Mouse (Mus musculus) frontal cortex, postnatal 14 days (tissue): ENCODE data around the gene Pgf.

Experiments
- DNase-seq, 2 experiments: peaks; one replicate each; pipeline ENCODE4 v3.0.0; 2022; ENCODE audit warnings: low spot score in 2 of 2

Gene Pgf

DNA sequence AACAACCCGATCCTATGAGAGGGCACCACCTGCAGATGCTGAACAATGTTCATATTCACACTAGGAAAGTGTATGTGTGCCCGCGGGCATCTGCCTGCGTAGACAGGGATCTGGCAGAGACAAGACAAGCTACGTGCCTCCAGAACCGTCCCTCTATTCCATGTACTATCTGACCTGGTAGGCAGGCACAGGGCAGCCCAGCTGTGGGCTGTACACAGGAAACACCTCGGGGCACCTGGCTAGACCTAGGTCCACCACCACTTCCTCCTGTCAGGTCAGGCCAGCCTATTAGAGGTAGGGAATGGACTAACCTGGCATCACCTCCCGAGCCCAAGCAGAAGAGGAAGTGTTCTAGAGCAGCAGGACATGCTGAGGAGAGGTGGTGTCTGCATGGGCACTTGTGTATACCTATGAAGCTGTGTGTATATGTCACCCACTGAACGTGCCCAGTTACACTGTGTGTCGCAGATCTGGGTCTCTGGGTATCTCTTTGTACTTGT lies at the start of gene Pgf:
Gene Pgf (minus strand): TSS at position 51 of the 500 bp plus-strand sequence.
- no peak for DNase-seq

DNA sequence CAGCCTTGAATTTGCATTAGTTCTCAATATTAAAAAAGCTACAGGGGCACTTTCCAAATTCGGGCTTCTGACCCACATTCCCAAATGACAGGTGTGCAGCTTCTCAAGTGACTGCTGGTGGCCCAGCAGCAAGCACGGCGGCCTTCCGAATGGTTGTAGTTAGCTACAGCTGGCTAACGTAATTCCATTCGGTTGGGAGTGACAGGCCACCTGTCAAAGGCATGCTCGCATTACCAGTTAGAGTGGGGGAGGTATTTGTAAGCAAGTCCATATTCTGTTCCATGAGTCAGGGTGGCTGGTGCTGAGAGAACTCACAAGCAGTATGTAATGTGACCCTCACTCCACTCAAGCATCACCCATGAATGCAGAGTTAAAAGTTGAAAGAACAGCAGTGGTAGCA lies 49.6 kb upstream of the Pgf start:
- DNase-seq: no peak

DNA sequence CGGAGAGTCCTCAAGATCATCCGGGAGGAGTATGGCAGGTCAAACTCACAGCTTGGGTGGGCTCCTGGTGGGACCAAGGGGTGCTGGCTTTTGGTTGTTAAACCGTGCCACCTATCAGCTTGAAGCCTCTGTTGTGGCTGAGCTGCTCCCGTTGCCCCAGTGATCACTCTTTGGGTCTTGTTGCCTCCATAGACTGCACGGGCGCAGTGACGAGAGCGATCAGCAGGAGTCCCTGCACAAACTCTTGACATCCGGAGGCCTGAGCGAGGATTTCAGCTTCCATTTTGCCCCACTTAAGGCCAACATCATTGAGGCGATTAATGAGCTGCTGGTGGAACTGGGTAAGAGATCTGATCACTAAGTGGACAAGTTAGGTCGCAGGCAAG lies 42.3 kb upstream of the Pgf start:
- no peak for DNase-seq

DNA sequence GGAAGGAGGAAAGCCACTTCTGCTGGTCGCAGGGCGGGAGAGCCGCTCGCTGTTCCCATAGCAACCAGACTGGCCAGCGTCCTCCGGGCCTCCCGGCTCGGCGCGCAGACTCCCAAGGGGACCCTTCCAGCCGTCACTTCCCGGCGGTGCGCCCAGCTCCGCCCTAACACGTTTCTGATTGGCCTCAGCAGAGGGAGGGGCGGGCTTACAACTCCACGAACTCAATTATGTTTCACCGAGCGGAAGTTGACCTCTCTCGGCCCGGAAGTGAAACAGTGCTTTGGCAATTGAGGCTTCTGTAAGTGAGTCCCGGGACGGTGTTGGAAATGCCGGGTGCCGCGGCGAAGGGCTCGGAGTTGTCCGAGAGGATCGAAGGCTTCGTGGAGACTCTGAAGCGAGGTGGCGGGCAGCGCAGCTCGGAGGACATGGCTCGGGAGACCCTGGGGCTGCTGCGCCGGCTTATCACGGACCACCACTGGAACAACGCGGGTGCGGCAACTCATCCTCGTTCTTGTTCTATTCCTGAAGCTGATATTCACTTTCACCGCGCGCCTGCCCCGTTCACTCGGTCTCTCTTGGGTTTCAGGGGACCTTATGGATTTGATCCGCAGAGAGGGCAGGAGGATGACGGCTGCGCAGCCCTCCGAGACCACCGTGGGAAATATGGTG lies 41.8 kb upstream of the Pgf start, which contains the start of gene Eif2b2:
Gene Eif2b2 (plus strand): TSS at position 246 of the 669 bp plus-strand sequence.
- DNase-seq: peak; percentile 96 to 97

DNA sequence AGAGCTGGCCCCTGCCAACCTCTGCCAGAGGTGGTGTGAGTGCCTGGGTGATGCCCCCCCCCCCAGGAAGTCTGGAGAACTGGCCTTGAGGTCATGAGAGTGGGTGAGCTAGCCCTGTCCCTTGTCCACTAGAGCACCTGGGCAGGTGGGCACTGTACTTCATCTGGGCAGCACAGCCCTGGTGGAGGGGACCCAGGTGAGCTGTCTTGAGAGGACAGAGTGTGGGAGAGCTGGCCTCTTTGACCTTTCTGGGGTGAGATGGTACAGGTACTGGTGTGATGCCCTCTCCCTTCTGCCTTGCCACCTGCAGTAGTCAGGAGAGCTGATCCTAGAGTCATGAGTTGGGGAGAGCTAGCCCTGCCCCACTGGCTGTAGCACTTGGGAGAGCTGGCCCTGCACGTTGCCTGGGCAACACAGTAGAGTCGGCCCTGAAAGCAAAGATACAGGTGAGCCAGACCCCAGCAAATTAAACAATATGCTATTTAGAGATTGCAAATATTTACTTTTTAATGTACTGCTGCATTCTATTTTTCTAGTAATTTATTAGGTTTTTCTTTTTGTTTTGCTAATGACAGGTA lies 40.2 kb upstream of the Pgf start:
- no peak for DNase-seq

DNA sequence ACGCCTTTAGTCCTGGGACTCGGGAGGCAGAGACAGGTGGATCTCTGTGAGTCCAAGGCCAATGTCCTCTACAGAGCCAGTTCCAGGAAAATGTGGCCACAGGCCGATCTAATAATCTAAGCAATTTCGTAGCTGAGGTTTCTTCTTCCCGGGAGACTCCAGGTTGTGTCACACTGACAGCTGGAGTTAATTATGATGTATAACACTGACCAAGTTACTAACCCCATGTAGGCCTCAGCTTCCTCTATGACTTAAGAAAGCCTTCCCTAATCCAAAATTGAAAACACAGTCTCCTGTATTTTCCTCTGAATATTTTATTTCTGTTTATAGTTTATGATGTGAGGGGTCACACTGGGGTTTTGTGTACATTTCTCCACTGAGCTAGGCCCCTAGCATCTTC lies 37.4 kb upstream of the Pgf start:
- no peak for DNase-seq

DNA sequence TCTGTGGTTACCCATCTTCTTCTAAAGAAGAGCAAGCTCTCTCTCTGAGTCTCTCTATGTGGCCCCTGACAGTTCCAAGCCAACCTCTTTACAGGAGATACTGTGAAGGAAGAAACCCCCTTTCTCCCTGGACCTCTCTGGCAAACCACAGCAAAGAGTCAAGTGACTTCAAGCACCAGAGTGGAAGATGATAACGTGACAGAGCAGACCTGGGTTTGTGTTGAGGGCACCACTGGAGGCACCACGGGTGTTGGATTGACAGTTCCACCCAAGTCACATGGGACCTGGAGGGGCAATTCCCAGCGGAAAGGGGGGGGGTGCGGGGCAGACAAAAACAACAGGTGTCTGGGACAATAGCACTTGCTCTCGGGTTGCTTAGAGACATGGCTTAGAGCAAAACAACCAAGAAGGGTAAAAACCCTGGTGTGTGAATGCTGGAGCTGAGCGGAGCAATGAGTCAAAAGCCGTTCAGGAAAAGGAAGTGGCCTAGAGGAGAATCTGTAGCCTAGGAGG lies 31.2 kb upstream of the Pgf start:
- no peak for DNase-seq

DNA sequence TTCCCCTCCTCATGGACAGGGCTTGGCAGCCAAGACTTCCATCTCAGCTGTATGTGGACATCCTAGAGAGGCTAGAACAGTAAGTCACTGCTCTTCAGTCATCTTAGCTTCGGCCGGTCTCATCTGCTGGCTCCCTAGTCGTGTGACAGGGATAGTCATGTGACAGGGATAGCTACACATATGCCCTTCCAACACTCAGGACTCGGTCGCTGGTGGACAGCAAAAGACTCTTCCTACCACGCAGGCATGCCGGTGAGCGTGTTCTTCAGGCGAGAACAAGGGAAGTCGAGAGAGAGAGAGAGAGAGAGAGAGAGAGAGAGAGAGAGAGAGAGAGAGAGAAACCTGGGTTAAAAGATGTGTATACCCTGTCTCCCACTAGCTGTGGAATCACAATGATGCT lies 27.8 kb upstream of the Pgf start:
- DNase-seq: no peak

DNA sequence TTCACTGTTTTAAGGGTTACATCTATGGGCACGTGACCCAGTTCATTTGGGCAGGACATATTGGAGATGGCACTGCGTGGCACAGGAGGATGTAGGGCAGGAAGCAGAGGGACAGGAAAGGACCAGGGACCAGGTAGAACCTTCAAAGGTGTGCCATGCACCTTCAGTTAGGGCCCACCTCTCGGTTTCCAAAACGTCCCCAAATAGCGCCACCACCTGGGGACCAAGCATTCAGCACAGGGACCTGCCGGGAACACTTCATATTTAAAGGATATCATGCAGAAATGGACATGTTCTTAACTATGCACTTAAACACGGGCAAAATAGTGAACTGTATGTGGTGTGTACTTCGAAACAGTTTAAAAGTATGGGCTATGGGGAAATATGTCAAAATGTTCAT lies 26.5 kb upstream of the Pgf start:
- no peak for DNase-seq

DNA sequence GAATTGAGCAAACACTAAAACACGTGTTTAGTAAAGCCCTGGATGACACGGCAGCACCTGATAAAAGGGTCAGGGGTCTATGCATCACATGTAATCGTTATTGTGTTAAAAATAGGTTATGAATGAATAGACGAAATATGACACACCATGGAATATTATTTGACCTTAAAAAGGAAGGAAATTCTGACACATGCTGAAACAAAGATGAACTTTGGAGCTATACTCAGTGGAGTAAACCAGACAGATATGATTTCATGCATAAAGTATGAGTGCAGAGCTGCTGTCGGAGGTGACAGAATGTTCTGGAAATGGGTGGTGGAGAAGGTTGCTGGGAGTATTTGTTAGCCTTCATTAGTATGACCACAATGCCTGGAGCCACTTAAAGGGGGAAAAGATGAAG lies 26.1 kb upstream of the Pgf start:
- no peak for DNase-seq

DNA sequence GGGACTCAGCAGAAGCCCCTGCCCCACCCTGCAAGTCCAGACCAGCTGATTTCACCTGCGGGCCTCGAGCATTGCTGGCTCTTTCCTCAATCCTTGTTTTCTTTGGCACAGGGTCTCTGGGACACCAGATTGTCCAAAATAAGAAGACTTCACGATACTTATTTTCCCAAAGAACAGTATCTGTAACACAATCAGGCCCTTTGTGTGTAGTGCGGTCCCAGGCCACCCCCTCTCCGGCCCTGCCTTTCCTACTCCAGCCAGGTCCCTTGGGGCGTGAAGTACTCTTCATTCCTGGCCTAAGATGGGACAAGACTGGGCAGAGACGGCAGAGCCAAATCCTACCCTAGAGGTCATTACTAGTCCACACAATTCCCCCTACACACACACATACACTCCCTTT lies 24.6 kb upstream of the Pgf start:
- DNase-seq: no peak

DNA sequence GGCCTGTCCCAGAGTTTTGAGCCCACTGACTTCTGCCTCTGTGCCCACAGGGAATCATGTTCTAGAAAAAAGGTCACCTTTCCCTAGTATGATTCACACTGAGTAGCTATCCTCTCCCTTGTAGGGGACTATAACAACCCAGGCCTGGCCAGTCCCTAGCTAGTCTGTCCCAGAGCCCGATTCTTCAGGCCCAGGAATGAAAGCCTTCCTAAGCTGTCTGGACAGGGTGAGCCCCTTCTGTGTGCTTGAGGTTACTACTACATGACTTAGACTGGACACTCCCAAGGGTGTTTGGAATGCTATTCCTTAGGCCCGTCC lies 24.2 kb upstream of the Pgf start:
- DNase-seq: no peak

DNA sequence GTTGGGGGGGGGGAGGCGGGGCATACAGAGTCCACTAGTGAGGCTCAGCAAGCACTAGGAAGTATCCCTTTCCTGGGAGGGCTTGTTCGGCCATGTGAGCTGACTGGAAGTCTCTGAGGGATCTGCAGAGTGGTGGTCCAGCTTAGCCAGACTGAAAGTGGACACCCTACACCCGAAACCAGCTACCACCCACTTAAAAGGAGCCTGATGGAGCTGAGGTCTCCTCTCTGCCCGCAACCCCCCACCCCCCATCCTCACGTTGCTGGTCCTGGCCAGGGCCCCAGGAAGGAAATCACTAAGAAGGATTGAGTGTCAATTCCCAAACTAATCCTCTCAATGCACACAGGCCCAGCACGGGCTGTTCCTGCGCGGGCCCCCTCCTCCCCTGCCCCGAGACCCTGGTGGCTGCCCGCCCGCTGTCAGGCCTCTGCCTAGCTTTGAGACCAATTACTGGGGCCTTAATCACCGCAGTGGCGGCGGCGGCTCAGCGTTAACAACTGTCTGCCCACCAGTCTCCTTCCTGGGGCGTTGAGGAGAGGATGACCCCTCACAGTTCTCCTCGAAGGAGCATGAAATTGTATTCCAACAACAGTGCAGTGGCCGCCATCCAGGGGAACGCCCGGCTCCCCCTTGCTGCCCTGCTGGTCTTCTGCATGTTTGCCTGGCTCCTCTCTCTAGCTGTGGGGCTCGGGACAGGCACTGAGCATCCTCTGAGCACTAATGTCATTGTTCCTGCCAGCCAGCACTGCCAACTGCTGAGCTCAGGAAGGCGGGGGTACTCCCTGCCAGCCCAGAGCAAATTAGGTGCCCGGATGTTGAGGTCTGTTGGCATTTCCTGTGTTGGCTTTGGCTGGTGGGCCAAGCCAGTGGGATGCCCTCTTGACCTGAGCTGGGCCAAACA lies 23.6 kb upstream of the Pgf start:
- no peak for DNase-seq

DNA sequence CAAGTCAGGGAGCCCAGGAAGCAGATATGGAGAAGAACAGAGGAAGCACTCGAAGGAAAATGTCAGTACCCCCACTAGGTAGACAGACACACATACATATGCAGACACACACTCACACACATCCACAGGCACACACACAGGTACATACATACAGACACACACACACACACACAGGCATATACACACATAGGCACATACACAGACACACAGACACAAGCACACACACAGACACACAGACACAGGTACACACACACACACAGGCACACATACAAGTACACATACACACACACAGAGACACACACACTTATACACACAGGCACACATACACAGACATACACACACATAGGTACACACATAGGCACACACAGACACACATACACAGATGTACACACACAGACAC lies 22.4 kb upstream of the Pgf start:
- no peak for DNase-seq

DNA sequence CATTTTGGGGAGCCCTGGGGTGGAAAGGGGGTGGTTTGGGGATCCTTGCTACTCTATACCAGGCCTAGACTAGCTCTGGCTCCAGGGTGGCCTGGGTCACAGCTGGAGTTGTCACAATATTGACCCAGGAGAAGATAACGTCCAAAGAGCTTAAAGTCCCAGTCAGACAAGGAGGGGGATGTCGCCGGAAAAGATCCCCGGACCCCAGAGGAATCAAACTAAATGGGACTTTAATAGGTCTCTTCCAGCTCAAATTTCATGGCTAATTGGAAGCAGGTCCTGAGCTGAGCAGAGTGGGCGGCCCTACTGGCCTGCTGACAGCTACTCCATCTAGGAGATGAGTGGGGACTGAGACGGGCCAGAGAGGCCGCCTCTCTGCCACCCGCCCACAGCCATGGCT lies 20.3 kb upstream of the Pgf start:
- no peak for DNase-seq

DNA sequence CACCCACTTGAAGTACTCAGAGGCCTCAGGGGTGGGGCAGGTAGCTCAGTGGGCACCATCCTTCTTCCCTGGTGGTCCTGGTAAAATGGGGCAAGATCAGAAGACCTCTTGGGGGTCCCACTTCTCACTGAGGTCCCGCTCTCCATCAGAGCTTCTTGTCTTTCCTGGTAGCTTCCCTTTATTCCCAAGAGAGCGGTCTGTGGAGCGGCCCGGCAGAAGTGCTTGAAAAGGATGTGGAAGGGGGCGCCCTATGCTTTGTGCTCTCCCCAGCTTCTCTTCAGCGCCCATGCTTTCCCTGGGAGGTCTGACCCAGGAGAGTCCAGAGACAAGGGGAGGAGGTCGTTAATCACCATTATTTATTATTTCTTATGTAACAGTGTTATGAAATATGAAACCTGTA lies 19.8 kb upstream of the Pgf start:
- no peak for DNase-seq

DNA sequence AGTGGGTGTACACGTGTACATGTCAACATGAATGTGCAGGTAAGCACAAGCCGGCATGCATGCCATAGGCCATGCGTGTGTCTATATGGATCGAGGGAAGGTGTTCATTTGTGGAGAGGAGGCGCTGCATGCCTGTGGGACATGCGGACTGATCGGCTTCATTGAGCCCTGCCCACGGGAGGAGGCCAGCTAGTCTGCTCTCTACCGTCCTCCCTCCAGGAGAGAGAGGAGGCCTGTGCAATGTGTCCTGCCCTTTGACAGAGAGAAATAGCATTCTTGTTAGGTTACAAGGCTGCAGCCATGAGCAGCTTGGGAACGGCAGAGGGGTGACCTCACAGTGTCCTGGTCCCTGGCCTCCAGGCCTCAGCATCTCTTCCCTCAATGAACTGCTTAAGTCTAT lies 18.6 kb upstream of the Pgf start:
- DNase-seq: no peak

DNA sequence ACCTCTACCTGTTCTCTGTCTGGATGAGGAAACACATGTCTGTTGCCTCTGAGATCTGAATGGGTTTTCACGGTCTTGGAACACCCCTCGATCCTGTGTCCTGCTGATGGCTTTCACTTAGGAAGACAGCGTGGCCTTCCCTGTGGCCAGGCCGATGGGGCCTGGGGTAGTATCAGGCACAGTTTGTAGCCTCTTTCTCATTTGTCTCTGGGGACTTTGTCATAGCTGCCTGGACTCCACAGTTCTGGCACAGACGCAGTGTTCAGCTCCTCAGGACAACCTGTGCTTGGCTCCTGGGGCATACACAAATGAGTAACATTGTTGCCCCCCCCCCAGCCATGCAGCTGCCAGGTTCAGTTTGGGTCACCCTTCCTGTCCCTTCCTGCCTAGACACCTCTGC lies 17.5 kb upstream of the Pgf start:
- no peak for DNase-seq

DNA sequence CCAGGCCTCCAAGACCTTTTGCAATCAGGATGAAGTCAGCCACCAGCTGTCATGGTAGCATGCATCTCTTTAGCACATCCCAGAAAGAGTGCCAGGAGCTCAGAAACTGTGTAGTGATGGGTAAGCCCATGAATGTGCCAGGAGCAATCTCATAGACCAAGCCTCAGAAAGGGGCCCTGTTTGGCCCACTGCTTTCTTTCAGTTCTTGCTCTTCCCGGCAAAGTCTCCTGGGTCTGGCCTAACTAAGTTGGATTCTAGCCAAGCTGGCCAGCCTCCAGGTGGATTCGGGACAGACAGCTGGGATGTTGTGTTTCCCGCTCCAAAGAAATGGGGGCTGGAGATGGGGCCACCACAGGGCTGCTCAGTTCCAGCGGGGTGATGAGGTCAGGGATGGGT lies 17.0 kb upstream of the Pgf start:
- peak in 1 of 2 experiments; percentile 45 for DNase-seq

DNA sequence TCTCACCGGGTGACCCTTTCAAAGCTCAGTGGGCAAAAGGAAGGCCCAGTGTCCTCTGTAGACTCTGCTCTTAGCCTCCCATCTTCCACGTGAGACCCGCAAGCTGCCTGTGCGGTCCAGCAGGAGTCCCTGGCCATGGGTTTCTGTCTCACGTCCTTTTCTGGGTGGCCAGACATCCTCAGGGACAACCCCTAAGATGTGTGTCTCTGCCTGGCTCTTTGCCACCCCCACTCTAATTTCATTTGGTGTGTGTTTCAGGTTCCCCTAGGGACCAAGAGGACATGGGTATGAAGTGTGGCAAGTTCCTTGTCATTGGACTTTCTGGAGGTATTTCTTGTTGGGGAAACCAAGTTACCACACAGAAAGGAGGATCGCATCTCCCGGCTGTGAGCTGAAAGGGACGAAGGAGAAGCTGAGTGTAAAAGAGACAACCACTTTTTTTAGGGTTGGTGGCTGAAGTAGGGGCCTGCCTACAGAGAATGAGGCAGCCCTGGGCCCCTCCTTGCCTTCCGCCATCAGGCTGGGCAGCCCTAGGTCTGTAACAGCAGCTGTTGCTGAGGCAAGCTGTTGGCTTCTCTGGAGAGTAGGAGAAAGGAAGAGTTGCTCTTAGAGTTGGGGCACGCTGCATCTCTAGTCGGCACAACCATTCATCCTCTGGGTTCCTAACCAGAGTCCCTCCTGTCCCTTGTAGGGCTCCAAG lies 16.5 kb upstream of the Pgf start:
- no peak for DNase-seq

DNA sequence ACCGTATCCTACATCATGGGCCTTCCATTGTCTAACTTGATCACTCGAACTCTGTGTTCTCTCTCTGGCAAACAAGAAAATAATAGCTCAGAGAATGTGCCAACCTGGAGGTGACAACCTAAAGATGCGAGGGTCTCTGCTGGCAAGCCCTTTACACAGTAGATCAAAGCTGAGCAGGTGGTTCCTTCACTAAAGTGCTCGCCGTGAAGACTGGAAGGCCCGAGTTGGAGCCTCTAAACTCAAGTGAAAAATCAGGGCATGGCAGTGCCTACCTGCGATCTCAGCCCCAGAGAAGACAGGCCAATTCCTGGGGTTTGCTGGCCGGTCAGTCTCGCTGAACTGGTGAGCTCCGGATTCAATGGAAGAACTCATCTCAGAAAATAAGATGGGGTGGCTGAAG lies 15.6 kb upstream of the Pgf start:
- DNase-seq: no peak

DNA sequence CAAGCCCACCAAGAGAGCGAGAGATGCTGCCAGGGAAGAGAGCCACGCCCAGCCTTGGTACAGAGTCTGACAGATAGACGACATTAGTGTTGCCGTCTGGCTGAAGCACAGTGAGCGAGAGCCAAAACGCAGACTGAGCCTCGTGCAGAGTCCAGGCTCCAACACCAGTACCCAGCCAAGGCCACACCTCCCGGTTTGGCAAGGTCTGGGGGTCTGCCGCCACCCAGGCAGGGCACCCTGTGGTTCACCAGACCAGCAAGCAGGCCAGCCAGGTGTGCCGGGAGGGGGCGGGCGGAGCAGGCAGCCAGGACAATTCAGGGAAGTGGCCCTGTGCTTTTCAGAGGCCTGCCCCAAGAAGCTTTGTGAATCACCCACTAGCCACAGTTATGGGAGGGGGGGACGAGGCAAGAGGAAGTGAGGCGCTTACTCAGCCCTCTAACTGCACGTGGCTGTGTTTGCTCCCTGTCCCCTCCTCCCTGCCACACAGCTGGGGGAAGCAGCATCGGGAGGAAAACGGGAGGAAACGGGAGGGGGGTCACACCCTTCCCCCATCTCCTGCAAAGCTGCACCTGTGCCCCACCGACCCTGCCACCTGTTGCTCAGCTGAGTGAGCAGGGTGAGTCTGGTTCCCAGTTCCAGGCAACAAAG lies 15.0 kb upstream of the Pgf start:
- DNase-seq: no peak
